Mouse (Mus musculus): ENCODE data around the gene Psma3. TPM values are rescaled to one million over a fixed set of nuclear protein-coding genes. Genes with fewer than 3 reads are reported as not detected.

Psma3 gene
- polyA plus RNA-seq, 1 experiment = 270 TPM

DNA sequence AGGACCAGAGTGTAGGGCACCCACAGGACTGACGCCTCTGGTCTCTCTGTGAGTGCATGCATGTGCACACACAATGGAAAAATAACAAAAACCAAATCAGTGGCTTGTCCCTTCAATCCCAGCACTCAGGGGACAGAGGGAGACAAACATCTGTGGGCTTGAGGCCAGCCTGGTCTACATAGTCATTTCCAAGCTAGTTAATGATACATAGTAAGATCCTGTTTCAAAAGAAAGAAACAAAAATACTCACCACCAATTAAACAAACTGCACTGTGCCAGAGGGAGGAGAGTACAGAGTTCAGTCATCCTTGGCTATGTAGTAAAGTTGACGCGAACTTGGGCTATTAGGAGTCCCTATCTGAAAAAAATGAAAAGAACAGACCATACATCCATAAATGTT is 69.2 kb downstream of the Psma3 start:
- H3K36me3 ChIP-seq (ENCODE audit: control insufficient read depth, insufficient read depth) = peaks cover 49% of the 10 kb centered on the region
- H3K79me3 ChIP-seq (ENCODE audit: low read depth) = no peaks in the 10 kb centered on the region
- H3K27me3 ChIP-seq (ENCODE audit: control insufficient read depth, insufficient read depth, insufficient read length) = no peaks in the 10 kb centered on the region
- H3K79me2 ChIP-seq (ENCODE audit: control insufficient read depth, insufficient read depth) = no peaks in the 10 kb centered on the region
- TF ChIP-seq CTCF (IDR thresholded peaks at IDR 0.05; ENCODE audit: control insufficient read depth, insufficient read depth, insufficient read length) (no peak), FOSL1 (IDR thresholded peaks at IDR 0.05; ENCODE audit: insufficient read depth, low read length, poor library complexity, severe bottlenecking) (no peak), USF1 (IDR thresholded peaks at IDR 0.05; ENCODE audit: low read depth) (no peak), CEBPB (IDR thresholded peaks at IDR 0.05; ENCODE audit: low read depth) (no peak), MYOG (IDR thresholded peaks at IDR 0.05; ENCODE audit: control insufficient read depth, extremely low read depth, insufficient read length) (no peak), MYOD1 (IDR thresholded peaks at IDR 0.05; ENCODE audit: control insufficient read depth, insufficient read length, low read depth) (no peak), MAX (IDR thresholded peaks at IDR 0.05) (no peak)
- H3K4me3 ChIP-seq (ENCODE audit: insufficient read depth, poor library complexity, severe bottlenecking) = no peak overlapping the region
- H3ac ChIP-seq (ENCODE audit: control insufficient read depth, insufficient read length, low read depth) = no peak overlapping the region

DNA sequence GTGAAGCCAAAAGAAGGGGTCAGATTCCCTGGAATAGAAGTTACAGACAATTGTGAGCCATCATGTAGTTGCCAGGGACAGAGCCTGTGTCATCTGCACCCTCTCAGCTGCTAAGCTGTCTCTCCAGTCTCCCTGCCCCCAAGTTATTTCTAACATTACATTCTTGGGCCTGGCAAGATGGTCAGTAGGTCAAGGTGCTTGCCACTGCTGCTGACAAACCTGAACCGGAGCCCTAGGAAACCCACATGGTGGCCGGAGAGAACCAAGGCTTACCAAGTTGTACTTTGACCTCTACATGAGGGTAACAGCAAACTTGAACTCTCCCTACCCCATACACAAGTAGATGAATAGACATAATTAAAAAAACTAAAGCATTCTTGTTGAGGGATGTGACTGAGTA is 70.1 kb downstream of the Psma3 start:
- no peak overlapping the region for H3ac ChIP-seq (ENCODE audit: control insufficient read depth, insufficient read length, low read depth)
- H3K36me3 ChIP-seq (ENCODE audit: control insufficient read depth, insufficient read depth) = peaks cover 49% of the 10 kb centered on the region
- no peaks in the 10 kb centered on the region for H3K79me3 ChIP-seq (ENCODE audit: low read depth)
- no peaks in the 10 kb centered on the region for H3K79me2 ChIP-seq (ENCODE audit: control insufficient read depth, insufficient read depth)
- no peaks in the 10 kb centered on the region for H3K27me3 ChIP-seq (ENCODE audit: control insufficient read depth, insufficient read depth, insufficient read length)
- TF ChIP-seq MYOD1 (IDR thresholded peaks at IDR 0.05; ENCODE audit: control insufficient read depth, insufficient read length, low read depth) (no peak), MYOG (IDR thresholded peaks at IDR 0.05; ENCODE audit: control insufficient read depth, extremely low read depth, insufficient read length) (no peak), CEBPB (IDR thresholded peaks at IDR 0.05; ENCODE audit: low read depth) (no peak), FOSL1 (IDR thresholded peaks at IDR 0.05; ENCODE audit: insufficient read depth, low read length, poor library complexity, severe bottlenecking) (no peak), USF1 (IDR thresholded peaks at IDR 0.05; ENCODE audit: low read depth) (no peak), MAX (IDR thresholded peaks at IDR 0.05) (no peak), CTCF (IDR thresholded peaks at IDR 0.05; ENCODE audit: control insufficient read depth, insufficient read depth, insufficient read length) (no peak)
- no peak overlapping the region for H3K4me3 ChIP-seq (ENCODE audit: insufficient read depth, poor library complexity, severe bottlenecking)

Other genes with a start within 250 kb of the Psma3 start
- gene Frmd6, start 149.1 kb upstream of the Psma3 start, polyA plus RNA-seq (2012; fragmentation: generic; extraction: Trizol) = 29.2 TPM
- gene Actr10, start 36.8 kb upstream of the Psma3 start, polyA plus RNA-seq (2012; fragmentation: generic; extraction: Trizol) = 110 TPM
- 2.0 TPM for gene Arid4a, start 41.4 kb downstream of the Psma3 start, polyA plus RNA-seq (2012; fragmentation: generic; extraction: Trizol)
- not detected for gene Tomm20l, start 136.8 kb downstream of the Psma3 start, polyA plus RNA-seq (2012; fragmentation: generic; extraction: Trizol)
- gene Timm9, start 162.1 kb downstream of the Psma3 start, polyA plus RNA-seq (2012; fragmentation: generic; extraction: Trizol) = 39.8 TPM
- 3.0 TPM for gene 2700049A03Rik, start 162.2 kb downstream of the Psma3 start, polyA plus RNA-seq (2012; fragmentation: generic; extraction: Trizol)